Mouse (Mus musculus): Measurements from ENCODE around the gene Ffar3.

DNA sequence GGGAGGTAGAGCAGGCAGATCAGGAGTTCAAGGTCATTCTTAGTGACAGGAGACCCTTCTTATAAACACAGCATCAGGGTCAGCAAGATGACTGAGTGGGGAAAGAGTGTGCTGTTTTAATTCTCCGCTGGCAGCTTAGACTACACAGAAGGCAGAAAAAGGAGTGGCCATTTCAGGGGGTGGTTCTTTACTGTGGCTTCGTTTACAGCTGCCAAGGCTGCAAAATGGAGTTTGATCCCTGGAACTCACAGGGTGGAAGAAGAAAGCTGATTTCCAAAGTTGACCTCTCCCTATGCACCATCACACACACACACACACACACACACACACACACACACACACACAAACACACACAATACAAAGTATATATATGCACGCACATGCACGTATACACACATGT is 14.6 kb downstream of the Ffar3 start:
- TF ChIP-seq CTCF (conservative IDR thresholded peaks at IDR 0.05 in 1 of 2, IDR thresholded peaks at IDR 0.05 in 1 of 2; ENCODE audit: low read depth in 2 of 2, low read length in 2 of 2) (no peak), ZC3H11A (IDR thresholded peaks at IDR 0.05; ENCODE audit: low read depth, low read length) (no peak), POLR2AphosphoS2 (IDR thresholded peaks at IDR 0.05; ENCODE audit: low read depth, low read length) (no peak), ETS1 (conservative IDR thresholded peaks at IDR 0.05; ENCODE audit: low read depth, low read length) (no peak), POLR2A (IDR thresholded peaks at IDR 0.05; ENCODE audit: low read depth, low read length) (no peak), KAT2A (IDR thresholded peaks at IDR 0.05; ENCODE audit: insufficient replicate concordance, low read length) (no peak), JUND (conservative IDR thresholded peaks at IDR 0.05; ENCODE audit: low read depth, low read length) (no peak), RCOR1 (conservative IDR thresholded peaks at IDR 0.05; ENCODE audit: low read depth, low read length) (no peak)
